Comparison of ENCODE assay signal across 9 mouse cellular contexts in genomic region chr14:20480195-20480579, GRCm38 (mm10). TPM values are rescaled to one million over a fixed set of nuclear protein-coding genes. Genes with fewer than 3 reads are reported as not detected.
A peak's percentile ranks its signal among the peaks of the same experiment; 100 is the strongest.
DNase-seq lines count a peak whose midpoint lies in the region; ATAC-seq lines count a peak whose summit lies in the region.
"Had no signal": no experiment of that assay in that cellular context is flagged by ENCODE, and none has a peak within 500 bp of the region (broad histone marks: within the 10 kb centered on the region; RNA-seq: fewer than 3 reads in every experiment).

No protein-coding gene starts in this region.

- H3K9ac ChIP-seq in kidney, embryonic 14.5 days (ENCODE audit: low read depth, low read length): no peak overlapping the region
- H3K9ac ChIP-seq in hindbrain, embryonic 15.5 days: peak overlapping the region; percentile 62
- H3K9ac ChIP-seq in midbrain, embryonic 15.5 days: peak overlapping the region; percentile 46; the same call in 1 of the 2 replicates

- H3K36me3 ChIP-seq in kidney, embryonic 14.5 days (ENCODE audit: control insufficient read depth, insufficient read depth, low read length): 0 out of 2 replicates have a peak, but pooled peaks cover 3% of the 10 kb centered on the region
- H3K36me3 ChIP-seq in hindbrain, embryonic 15.5 days: 0 out of 2 replicates have a peak, but pooled peaks cover 3% of the 10 kb centered on the region
- H3K36me3 ChIP-seq in midbrain, embryonic 15.5 days (replicated peaks): 0 out of 2 replicates have a peak, but pooled peaks cover 5% of the 10 kb centered on the region

- H3K27me3 ChIP-seq in kidney, embryonic 14.5 days (ENCODE audit: control insufficient read depth, insufficient read depth, low read length): no peaks in the 10 kb centered on the region
- H3K27me3 ChIP-seq in hindbrain, embryonic 15.5 days: no peaks in the 10 kb centered on the region
- H3K27me3 ChIP-seq in midbrain, embryonic 15.5 days (replicated peaks): no peaks in the 10 kb centered on the region
- H3K27me3 ChIP-seq: Patski had no signal

- WGBS in kidney, embryonic 14.5 days: 57% methylated on average over 1 of the region's 1 CpGs
- WGBS in hindbrain, embryonic 15.5 days: 60% methylated on average over 1 of the region's 1 CpGs
- WGBS in midbrain, embryonic 15.5 days: 52% methylated on average over 1 of the region's 1 CpGs

- intact Hi-C loops in gastrocnemius, postnatal 14 days (cut with DNase I; ENCODE audit: low total_unique reads): no loop called here

- peaks cover 12% of the 10 kb centered on the region; the same call in 1 of the 2 replicates for H3K4me1 ChIP-seq in kidney, embryonic 14.5 days (ENCODE audit: control insufficient read depth, insufficient read depth, low read length)
- H3K4me1 ChIP-seq in brown adipose tissue, adult 24 weeks (ENCODE audit: control insufficient read depth, insufficient read depth, insufficient read length, low read length): peaks cover 3% of the 10 kb centered on the region
- H3K4me1 ChIP-seq in hindbrain, embryonic 15.5 days (replicated peaks): peaks cover 17% of the 10 kb centered on the region; the same call in 1 of the 2 replicates
- peaks cover 9% of the 10 kb centered on the region for H3K4me1 ChIP-seq in midbrain, embryonic 15.5 days

- DNase-seq in kidney, adult 9 months: no peak
- DNase-seq in thymus, postnatal 10 days (ENCODE audit: low spot score in 2 of 2): no peak
- DNase-seq in thymus, postnatal 0 days (ENCODE audit: low spot score): no peak
- DNase-seq in gastrocnemius, postnatal 14 days: no peak

- H3K9me3 ChIP-seq in kidney, embryonic 14.5 days (ENCODE audit: control insufficient read depth, low read length): no peaks in the 10 kb centered on the region
- no peaks in the 10 kb centered on the region for H3K9me3 ChIP-seq in hindbrain, embryonic 15.5 days
- no peaks in the 10 kb centered on the region for H3K9me3 ChIP-seq in midbrain, embryonic 15.5 days

- peak overlapping the region; percentile 72 for H3K4me2 ChIP-seq in kidney, embryonic 14.5 days (replicated peaks; ENCODE audit: low read depth, low read length)
- peak overlapping the region; percentile 95 for H3K4me2 ChIP-seq in hindbrain, embryonic 15.5 days
- peak overlapping the region; percentile 73 for H3K4me2 ChIP-seq in midbrain, embryonic 15.5 days

- ATAC-seq in kidney, embryonic 14.5 days (ENCODE audit: low FRiP score, low TSS enrichment): peak; percentile 25
- ATAC-seq in hindbrain, embryonic 15.5 days (ENCODE audit: low FRiP score, low read depth): no peak
- no peak for ATAC-seq in midbrain, embryonic 15.5 days (replicated peaks)

- H3K4me3 ChIP-seq in kidney, embryonic 14.5 days (ENCODE audit: low read length): peak overlapping the region; percentile 79
- peak overlapping the region; percentile 83 for H3K4me3 ChIP-seq in brown adipose tissue, adult 24 weeks (ENCODE audit: insufficient read depth, low read depth, low read length)
- peak overlapping the region; percentile 82 for H3K4me3 ChIP-seq in hindbrain, embryonic 15.5 days
- peak overlapping the region; percentile 57 for H3K4me3 ChIP-seq in midbrain, embryonic 15.5 days

- H3K27ac ChIP-seq in kidney, embryonic 14.5 days (ENCODE audit: low read depth, low read length): no peak overlapping the region
- H3K27ac ChIP-seq in brown adipose tissue, adult 24 weeks (replicated peaks; ENCODE audit: low read depth, low read length): peak overlapping the region; percentile 93
- no peak overlapping the region for H3K27ac ChIP-seq in hindbrain, embryonic 15.5 days (replicated peaks)
- no peak overlapping the region for H3K27ac ChIP-seq in midbrain, embryonic 15.5 days

RNA-seq across cellular contexts. Expression of gene Anxa7, which starts 0.3 kb away (rescaled TPM):
- 29.4 and 33.7 TPM in 2 replicates for polyA plus RNA-seq in kidney, embryonic 14.5 days (2014; fragmentation: Nextera tagmentation; extraction: Ambion mirVana)
- 77.1 and 98.1 TPM in 2 replicates for polyA plus RNA-seq in brown adipose tissue, adult 24 weeks (2012; ENCODE audit: insufficient read depth, insufficient read length, missing spikeins)
- polyA plus RNA-seq in hindbrain, embryonic 15.5 days (2015; fragmentation: Nextera tagmentation; extraction: Ambion mirVana): 15.8 and 20.6 TPM in 2 replicates
- 13.1 and 13.5 TPM in 2 replicates for polyA plus RNA-seq in midbrain, embryonic 15.5 days (2015; fragmentation: Nextera tagmentation; extraction: Ambion mirVana)
- 43.5 and 47.3 TPM in 2 replicates for polyA plus RNA-seq in thymus, postnatal 0 days (2015; fragmentation: Nextera tagmentation; extraction: Ambion mirVana)
- total RNA-seq in gastrocnemius, postnatal 14 days (2021): 10 to 100 TPM; 26.2 TPM

RNA-seq across cellular contexts. Expression of gene Mss51, which starts 16.5 kb away (rescaled TPM):
- 1.0 and 2.0 TPM in 2 replicates for polyA plus RNA-seq in kidney, embryonic 14.5 days (2014; fragmentation: Nextera tagmentation; extraction: Ambion mirVana)
- polyA plus RNA-seq in brown adipose tissue, adult 24 weeks (2012; ENCODE audit: insufficient read depth, insufficient read length, missing spikeins): not detected in 2 replicates
- 0.39 and 0.67 TPM in 2 replicates for polyA plus RNA-seq in hindbrain, embryonic 15.5 days (2015; fragmentation: Nextera tagmentation; extraction: Ambion mirVana)
- 0.39 and 0.40 TPM in 2 replicates for polyA plus RNA-seq in midbrain, embryonic 15.5 days (2015; fragmentation: Nextera tagmentation; extraction: Ambion mirVana)
- 1.4 and 1.9 TPM in 2 replicates for polyA plus RNA-seq in thymus, postnatal 0 days (2015; fragmentation: Nextera tagmentation; extraction: Ambion mirVana)
- 1 to 10 TPM; 3.2 to 5.8 TPM for total RNA-seq in gastrocnemius, postnatal 14 days (2021)

RNA-seq across cellular contexts. Expression of gene Cfap70, which starts 28.2 kb away (rescaled TPM):
- 0.39 and 0.72 TPM in 2 replicates for polyA plus RNA-seq in kidney, embryonic 14.5 days (2014; fragmentation: Nextera tagmentation; extraction: Ambion mirVana)
- not detected in 2 replicates for polyA plus RNA-seq in brown adipose tissue, adult 24 weeks (2012; ENCODE audit: insufficient read depth, insufficient read length, missing spikeins)
- polyA plus RNA-seq in hindbrain, embryonic 15.5 days (2015; fragmentation: Nextera tagmentation; extraction: Ambion mirVana): 1.1 and 1.5 TPM in 2 replicates
- polyA plus RNA-seq in midbrain, embryonic 15.5 days (2015; fragmentation: Nextera tagmentation; extraction: Ambion mirVana): 0.72 and 1.7 TPM in 2 replicates
- polyA plus RNA-seq in thymus, postnatal 0 days (2015; fragmentation: Nextera tagmentation; extraction: Ambion mirVana): 0.07 and 0.27 TPM in 2 replicates
- under 1 TPM; 0.09 to 0.16 TPM for total RNA-seq in gastrocnemius, postnatal 14 days (2021)
